Mouse (Mus musculus) thymus, postnatal 0 days (tissue): ENCODE results near the gene Cd300c2. TPM values are rescaled to one million over a fixed set of nuclear protein-coding genes. Genes with fewer than 3 reads are reported as not detected.
"Not testable (repeated sequence)": the region's sequence is repeated elsewhere in the genome, so short reads cannot be mapped to it uniquely, and the experiment has no call there.

Source experiments
- DNase-seq: peaks from one replicate; pipeline ENCODE4 v3.0.0-alpha.2; 2015; ENCODE audit warnings: low spot score
- polyA plus RNA-seq: library from polyadenylated mRNA; unstranded; fragments of >200 nt; fragmentation: Nextera tagmentation; extraction: Ambion mirVana; gene quantifications from 2 replicates; pipeline ENCODE4 v1.2.1, GENCODE M21; 2015

Cd300c2 gene
- 7.7 and 8.0 TPM in 2 replicates for polyA plus RNA-seq

DNA sequence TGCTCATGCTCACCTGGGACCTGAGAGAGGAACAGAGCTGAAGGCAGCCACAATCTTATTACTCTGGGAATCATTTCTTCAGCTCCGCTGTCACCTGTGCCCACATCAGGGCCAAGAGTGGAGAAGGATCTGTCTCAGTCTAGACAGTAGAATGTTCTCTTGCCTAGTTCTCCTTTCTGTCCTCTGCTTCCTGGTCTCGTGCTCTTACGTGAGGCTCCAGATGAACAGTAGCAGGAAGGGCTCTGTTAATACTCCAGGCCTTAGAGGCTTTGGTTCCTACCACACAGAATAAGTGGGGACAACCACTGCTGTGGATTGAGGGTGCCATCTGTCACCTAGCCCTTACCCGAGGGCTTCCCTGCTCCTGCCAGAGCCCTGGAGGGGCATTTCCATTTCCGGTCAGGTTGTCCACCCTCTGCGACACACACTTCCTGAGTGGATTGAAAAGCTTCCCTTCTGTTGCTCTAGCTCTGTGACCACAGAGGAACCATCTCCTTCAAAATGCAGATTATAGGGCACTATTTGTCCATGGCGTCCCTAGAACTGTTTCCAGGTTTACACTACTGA, at the start of gene Cd300c2:
Cd300c2 (minus strand) TSS at position 407 of the 567 bp plus-strand sequence.
- DNase-seq: no peak

DNA sequence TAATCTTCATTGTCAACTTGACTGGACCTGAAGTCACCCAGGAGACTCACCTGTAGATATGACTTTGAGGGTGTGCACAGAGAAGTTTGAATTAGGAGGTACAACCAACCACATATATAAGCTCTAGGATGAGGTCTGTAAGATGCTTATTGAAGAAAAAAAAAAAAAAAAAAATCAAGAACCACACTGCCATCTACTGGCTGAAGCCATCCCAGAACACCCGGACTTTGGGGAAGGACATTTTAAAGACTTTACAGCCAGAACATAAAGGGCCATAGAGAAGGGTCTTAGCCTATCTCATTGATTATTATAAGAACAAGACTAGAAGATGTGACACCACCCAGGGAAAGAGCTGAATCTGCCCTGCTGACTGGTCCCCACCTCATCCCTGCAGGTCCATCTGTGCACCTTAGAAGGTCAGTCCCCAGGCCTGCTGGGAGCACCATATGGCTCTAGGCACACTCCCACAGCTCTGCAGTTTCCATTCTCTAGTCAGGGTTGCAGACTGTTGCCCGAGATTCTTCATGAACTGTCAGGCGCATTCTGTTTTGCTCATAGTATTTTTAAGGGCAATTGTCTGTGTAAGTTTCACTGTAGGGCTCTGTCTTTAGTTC, 47.7 kb upstream of the Cd300c2 start:
- DNase-seq: no peak

DNA sequence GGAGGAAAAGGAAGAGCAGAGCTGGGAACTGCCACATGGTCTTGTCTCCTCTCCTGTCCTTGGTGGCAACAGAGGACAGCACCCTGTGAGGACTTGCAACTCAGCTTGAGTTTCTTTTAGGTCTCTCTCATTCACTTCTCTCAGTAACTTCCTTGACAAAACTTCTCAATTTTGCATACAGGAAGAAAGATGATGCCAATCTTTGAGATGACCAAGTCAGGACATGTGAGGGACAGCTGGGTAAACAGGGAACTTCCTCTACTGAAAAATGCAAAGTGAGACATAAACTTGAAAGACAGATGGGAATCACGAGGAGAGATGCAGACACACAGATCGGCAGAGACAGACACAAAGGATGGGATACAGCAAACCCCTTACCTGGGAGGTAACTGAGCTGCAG, 46.6 kb upstream of the Cd300c2 start, which contains the start of gene Cd300ld3:
Cd300ld3 (minus strand) TSS at position 151 of the 400 bp plus-strand sequence.
- no peak for DNase-seq

DNA sequence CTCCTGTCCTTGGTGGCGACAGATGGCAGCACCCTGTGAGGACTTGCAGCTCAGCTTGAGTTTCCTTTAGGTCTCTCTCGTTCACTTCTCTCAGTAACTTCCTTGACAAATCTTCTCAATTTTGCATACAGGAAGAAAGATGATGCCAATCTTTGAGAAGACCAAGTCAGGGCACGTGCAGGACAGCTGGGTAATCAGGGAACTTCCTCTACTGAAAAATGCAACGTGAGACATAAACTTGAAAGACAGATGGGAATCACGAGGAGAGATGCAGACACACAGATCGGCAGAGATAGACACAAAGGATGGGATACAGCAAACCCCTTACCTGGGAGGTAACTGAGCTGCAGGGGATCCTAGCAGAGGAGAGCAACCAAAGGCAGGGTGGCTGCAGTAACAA, 36.0 kb upstream of the Cd300c2 start, which contains the start of gene Cd300ld5:
Cd300ld5 (minus strand) TSS at position 101 of the 400 bp plus-strand sequence.
- DNase-seq: not testable (repeated sequence)

- not testable (repeated sequence) for DNase-seq
These were observed 25.2 kb upstream of the Cd300c2 start, which contains the start of gene Cd300ld4 for GRCm38 (mm10) chr11:115026912-115027311. TSS of gene Cd300ld4 (minus strand) at chr11:115027012.

DNA sequence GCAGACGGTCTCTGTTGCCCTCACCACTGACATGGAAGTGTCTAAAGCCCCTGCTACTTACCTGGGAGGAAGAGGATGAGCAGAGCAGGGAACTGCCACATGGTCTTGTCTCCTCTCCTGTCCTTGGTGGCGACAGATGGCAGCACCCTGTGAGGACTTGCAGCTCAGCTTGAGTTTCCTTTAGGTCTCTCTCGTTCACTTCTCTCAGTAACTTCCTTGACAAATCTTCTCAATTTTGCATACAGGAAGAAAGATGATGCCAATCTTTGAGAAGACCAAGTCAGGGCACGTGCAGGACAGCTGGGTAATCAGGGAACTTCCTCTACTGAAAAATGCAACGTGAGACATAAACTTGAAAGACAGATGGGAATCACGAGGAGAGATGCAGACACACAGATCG, 14.4 kb upstream of the Cd300c2 start, which contains the start of gene Cd300ld2:
Cd300ld2 (minus strand) TSS at position 101 of the 400 bp plus-strand sequence.
- DNase-seq: not testable (repeated sequence)

- no peak for DNase-seq
These were observed 2.4 kb upstream of the Cd300c2 start for GRCm38 (mm10) chr11:115004070-115004469.

DNA sequence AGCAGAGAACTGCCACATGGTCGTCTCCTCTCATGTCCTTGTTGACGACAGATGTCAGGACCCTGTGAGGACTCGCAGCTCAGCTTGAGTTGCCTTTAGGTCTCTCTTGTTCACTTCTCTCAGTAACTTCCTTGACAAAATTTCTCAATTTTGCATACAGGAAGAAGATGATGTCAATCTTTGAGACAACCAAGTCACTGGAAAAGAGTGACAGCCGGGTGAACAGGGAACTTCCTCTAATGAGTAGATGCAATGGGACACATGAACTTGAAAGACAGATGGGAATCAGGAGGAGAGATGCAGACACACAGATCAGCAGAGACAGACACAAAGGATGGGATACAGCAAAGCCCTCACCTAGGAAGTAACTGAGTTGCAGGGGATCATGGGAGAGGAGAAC, 11.9 kb downstream of the Cd300c2 start, which contains the start of gene Cd300ld:
Cd300ld (minus strand) TSS at position 130 of the 400 bp plus-strand sequence.
- no peak for DNase-seq

DNA sequence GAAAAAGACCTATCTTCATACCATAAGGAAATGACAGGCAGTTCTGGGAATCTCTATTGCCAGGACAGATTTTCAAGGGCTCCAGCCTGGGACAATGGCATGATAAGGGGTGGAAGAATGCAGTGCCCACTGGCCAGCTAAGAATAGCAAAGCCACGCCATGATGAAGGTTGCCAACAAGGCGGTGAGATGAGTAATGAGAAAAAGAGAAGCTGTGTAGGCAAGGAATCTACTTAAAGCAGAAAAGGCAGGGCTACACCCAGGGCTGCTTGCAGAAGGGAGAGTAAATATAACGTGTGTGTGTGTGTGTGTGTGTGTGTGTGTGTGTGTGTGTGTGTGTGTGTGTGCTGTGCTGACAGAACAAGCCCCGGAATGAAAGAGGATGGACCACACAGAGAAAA, 19.8 kb downstream of the Cd300c2 start:
- DNase-seq: no peak

DNA sequence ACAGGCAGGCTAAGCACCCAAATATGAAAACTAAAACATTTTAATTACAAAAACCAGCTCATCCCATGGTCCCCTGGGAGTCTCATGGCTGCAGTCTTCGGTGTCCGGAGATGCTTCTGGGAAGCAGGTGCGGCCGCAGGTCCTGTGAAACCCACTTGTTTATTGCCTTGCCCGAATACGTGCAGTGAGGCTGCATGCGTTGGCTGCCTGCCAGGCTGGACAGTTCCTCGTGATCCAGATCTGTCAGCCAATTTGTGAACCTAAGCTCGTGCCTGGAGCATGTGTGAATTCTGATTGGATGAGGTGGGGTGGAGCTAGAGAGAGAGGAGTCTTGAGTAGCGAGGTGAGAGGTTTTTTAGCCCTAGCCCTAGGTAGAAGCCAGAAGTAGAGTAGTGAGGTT, 29.0 kb downstream of the Cd300c2 start:
- DNase-seq: no peak

DNA sequence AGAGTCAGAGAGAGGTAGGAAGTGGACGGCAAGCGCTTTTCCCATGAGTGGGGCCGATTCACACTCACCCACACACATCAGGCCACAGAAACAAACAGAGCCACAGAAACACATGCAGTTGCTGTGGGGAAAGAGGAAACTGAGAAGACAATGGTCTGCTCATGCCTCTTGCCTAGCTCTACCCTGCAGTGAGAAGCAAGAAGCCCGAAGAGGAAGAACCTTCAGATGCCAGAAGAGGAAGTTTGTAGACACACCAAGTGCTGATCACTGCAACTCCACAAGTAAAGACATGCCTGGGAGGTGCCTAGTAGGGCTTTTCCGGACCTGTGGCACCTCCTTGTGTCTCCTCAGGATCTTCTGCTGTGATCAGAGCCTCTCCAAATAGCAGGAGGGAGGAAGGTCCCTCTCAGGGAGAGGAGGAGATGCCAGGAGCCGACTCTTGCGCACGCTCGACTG, 32.9 kb downstream of the Cd300c2 start, which contains the start of gene Cd300c:
Cd300c (minus strand) TSS at position 406 of the 456 bp plus-strand sequence.
- no peak for DNase-seq

DNA sequence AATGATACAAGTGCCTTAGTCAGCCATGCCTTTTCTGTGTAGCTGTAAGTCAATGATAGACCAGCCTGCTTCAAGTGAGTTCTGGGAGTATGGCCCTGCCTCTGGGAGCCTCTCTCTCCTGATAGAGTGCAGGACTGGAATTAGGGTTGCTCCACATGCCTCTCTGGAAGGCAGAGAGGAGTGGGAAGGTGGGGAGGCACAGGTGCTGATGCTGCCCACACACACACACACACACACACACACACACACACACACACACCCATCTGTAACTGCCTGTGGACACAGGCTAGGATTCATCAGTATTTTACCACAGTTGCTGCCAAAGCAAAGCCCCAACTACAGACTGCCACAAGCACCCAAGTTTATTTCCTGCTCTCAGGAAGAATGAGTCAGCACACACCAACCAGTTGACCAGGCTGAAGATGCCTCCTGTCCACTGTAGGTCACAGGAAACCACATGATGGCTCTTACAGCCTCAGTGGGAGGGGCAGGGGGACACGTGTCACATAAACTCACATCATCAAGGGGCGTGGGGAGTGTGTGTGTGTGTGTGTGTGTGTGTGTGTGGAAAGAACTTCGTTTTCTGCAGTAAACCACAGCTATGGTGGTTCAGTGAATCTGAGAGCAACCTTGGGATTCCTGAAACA, 36.4 kb downstream of the Cd300c2 start:
- DNase-seq: no peak

- no peak for DNase-seq
These were observed 41.3 kb downstream of the Cd300c2 start for GRCm38 (mm10) chr11:114960369-114960768.

Other genes starting within 250 kb of the Cd300c2 start
- gene Kif19a, start 236.5 kb downstream of the Cd300c2 start, polyA plus RNA-seq: 0.09 TPM in 2 replicates
- 0.14 TPM in 1 of 2 replicates, not detected in the other for gene Btbd17, start 205.9 kb downstream of the Cd300c2 start, polyA plus RNA-seq
- not detected in 2 replicates for gene Gpr142, start 203.0 kb downstream of the Cd300c2 start, polyA plus RNA-seq
- gene Gprc5c, start 150.7 kb downstream of the Cd300c2 start, polyA plus RNA-seq: 5.0 and 5.3 TPM in 2 replicates
- gene Cd300a, start 111.8 kb downstream of the Cd300c2 start, polyA plus RNA-seq: 5.0 and 6.8 TPM in 2 replicates
- 0.15 and 0.29 TPM in 2 replicates for gene Cd300lb, start 67.5 kb downstream of the Cd300c2 start, polyA plus RNA-seq
- 0.21 and 0.23 TPM in 2 replicates for gene Cd300c, start 32.7 kb downstream of the Cd300c2 start, polyA plus RNA-seq
- 0.21 and 0.26 TPM in 2 replicates for gene Cd300ld, start 12.0 kb downstream of the Cd300c2 start, polyA plus RNA-seq
- not detected in 2 replicates for gene Cd300ld2, start 14.3 kb upstream of the Cd300c2 start, polyA plus RNA-seq
- gene Cd300ld4, start 25.1 kb upstream of the Cd300c2 start, polyA plus RNA-seq: 0.48 TPM in 1 of 2 replicates, not detected in the other
- 0.49 TPM in 1 of 2 replicates, not detected in the other for gene Cd300ld5, start 35.9 kb upstream of the Cd300c2 start, polyA plus RNA-seq
- gene Cd300ld3, start 46.5 kb upstream of the Cd300c2 start, polyA plus RNA-seq: not detected in 2 replicates
- gene Cd300e, start 60.3 kb upstream of the Cd300c2 start, polyA plus RNA-seq: 0.05 and 0.18 TPM in 2 replicates
- gene Rab37, start 89.6 kb upstream of the Cd300c2 start, polyA plus RNA-seq: 43.4 and 47.1 TPM in 2 replicates
- gene Cd300lf, start 132.1 kb upstream of the Cd300c2 start, polyA plus RNA-seq: 0.76 and 2.0 TPM in 2 replicates
- gene Slc9a3r1, start 161.5 kb upstream of the Cd300c2 start, polyA plus RNA-seq: 255 and 279 TPM in 2 replicates
- 8.6 and 10.8 TPM in 2 replicates for gene Tmem104, start 185.6 kb upstream of the Cd300c2 start, polyA plus RNA-seq
- gene Nat9, start 186.0 kb upstream of the Cd300c2 start, polyA plus RNA-seq: 19.3 and 20.1 TPM in 2 replicates